Mouse (Mus musculus) embryonic facial prominence, embryonic 14.5 days (tissue): Measurements from ENCODE around the gene Ier5l. TPM values are rescaled to one million over a fixed set of nuclear protein-coding genes. Genes with fewer than 3 reads are reported as not detected.
A peak's percentile ranks its signal among the peaks of the same experiment; 100 is the strongest.

Experiments used
- ATAC-seq: fragments of 200-750 bp; cut with Nextera tagmentation; 2 replicates; pipeline ENCODE4 v1.8.0; 2017; ENCODE audit warnings: low read depth, moderate number of reproducible peaks, moderate TSS enrichment
- DNase-seq: peaks from one replicate; pipeline ENCODE4 v3.0.0-alpha.2; 2015; ENCODE audit warnings: low spot score
- H3K27ac ChIP-seq: fragments of 300-500 bp; sonication (generic); replicated peaks from 2 replicates; pipeline ENCODE4 v1.5.1; 2014; ENCODE audit warnings: low read depth, mild to moderate bottlenecking, low read length, moderate library complexity
- H3K27me3 ChIP-seq: fragments of 300-500 bp; sonication (generic); replicated peaks from 2 replicates; pipeline ENCODE4 v1.6.1; 2014; ENCODE audit warnings: low read length; ENCODE audit not compliant: control insufficient read depth, insufficient read depth
- H3K36me3 ChIP-seq: fragments of 300-500 bp; sonication (generic); 2 replicates; pipeline ENCODE4 v1.6.1; 2014; ENCODE audit warnings: low read length, mixed read lengths; ENCODE audit not compliant: control insufficient read depth, insufficient read depth
- H3K4me1 ChIP-seq: fragments of 300-500 bp; sonication (generic); 2 replicates; pipeline ENCODE4 v1.6.1; 2014; ENCODE audit warnings: antibody characterized with exemption, low read length; ENCODE audit not compliant: control insufficient read depth, insufficient read depth
- H3K4me2 ChIP-seq: fragments of 300-500 bp; sonication (generic); 2 replicates; pipeline ENCODE4 v1.6.1; 2014; ENCODE audit warnings: low read depth, mild to moderate bottlenecking, low read length, moderate library complexity, mixed read lengths
- H3K4me3 ChIP-seq: fragments of 300-500 bp; sonication (generic); 2 replicates; pipeline ENCODE4 v1.5.1; 2014; ENCODE audit warnings: low read depth, mild to moderate bottlenecking, low read length
- H3K9ac ChIP-seq: fragments of 300-500 bp; sonication (generic); 2 replicates; pipeline ENCODE4 v1.6.1; 2014; ENCODE audit warnings: low read depth, mild to moderate bottlenecking, low read length, moderate library complexity, mixed read lengths
- H3K9me3 ChIP-seq: fragments of 300-500 bp; sonication (generic); 2 replicates; pipeline ENCODE4 v1.6.1; 2016; ENCODE audit warnings: low read length; ENCODE audit not compliant: control insufficient read depth
- WGBS: fragments of 180-500 bp; shearing (Covaris S2); extraction: QIAGEN DNeasy Blood & Tissue Kit; methylation state at CpG from one replicate; pipeline ENCODE4 v1.1.7; 2014; 5-methylcytosine and 5-hydroxymethylcytosine counted together
- polyA plus RNA-seq: library from polyadenylated mRNA; unstranded; fragments of >200 nt; fragmentation: Nextera tagmentation; extraction: Ambion mirVana; gene quantifications from 2 replicates; pipeline ENCODE4 v1.2.1, GENCODE M21; 2014

Gene Ier5l
- polyA plus RNA-seq, 1 experiment from 2014 or later = 3.4 TPM

DNA sequence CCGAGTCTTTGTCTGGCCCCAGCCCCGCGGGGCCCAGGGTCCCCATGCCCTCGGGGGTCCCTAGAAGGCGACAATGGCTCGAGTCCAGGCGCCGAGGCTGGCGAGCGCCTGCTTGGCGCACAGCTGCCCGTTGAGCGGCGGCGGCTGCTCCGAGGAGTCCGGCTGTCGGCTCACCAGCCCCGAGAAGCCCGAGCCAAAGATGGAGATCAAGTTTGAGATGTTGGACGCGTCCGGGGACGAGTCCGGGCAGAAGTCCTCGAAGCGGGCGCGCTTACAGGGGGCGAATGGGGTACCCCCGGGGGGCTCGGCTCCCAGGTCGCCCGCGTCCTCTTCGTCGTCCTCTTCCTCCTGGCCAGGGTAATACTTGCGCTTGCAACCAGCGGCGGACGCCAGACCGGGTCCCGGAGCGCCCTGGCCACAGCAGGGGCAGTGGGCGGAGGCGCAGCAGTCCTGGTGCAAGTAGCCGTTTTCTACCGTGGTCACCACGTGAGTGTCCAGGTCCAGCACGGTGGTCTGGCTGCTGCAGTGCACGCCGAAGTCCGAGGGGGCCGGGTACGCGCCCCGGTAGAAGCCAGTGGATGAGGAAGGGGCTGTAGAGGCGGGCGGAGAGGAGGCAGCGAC lies 1.2 kb downstream of the Ier5l start:
- DNase-seq (peak; percentile 36), ATAC-seq (no peak)
- Histone ChIP-seq H3K36me3 (no peaks in the 10 kb centered on the region), H3K27ac (peak overlapping the region; percentile 98), H3K9me3 (no peaks in the 10 kb centered on the region), H3K4me1 (peaks cover 19% of the 10 kb centered on the region), H3K9ac (peak overlapping the region; percentile 98), H3K4me3 (peak overlapping the region; percentile 98), H3K27me3 (no peaks in the 10 kb centered on the region), H3K4me2 (peak overlapping the region; percentile 82)
- under 1% methylated on average over 43 of the region's 60 CpGs for WGBS

DNA sequence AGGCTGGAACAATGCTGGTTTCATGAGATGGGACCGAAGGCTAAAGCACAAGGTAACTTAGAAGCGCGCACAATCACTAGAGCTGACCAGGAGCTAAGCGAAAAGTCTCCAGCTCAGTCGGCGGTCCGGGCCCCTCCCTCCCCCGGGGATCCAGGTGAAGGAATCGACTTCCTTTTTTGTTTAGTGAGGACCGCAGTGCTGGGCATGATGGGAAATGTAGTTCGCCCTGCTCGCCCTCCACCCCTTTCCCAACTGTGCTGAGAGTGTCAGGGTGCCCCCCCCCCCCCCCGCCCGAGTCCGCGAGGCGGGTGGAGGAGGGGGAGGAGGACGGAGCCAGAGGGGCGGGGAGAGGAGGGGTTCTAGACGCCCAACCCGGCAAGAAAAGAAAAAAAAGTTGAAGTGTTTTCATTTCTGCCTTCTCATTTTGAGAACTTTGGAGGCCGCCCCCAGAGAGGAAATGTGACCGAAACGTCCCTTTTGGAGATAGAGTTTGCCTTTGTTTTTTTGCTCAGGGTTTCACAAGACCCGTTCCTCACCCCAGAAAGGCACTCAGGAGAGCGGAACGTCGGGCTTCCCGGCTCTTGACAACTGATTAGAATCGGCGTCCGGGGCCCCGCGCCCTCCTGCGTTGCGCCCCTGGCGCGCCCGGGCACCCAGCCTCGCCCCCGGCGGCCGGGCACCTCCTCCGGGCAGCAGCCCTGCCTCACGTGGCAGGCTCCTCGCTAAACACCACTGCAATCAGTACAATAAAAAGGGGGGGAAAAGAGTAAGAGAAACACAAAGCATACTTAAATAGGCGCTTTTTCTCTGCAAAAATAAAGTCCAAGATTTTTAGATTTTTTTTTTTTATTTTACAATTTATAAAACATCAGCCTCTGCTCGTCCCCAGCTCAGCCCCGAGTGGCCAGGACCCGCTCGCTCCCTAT lies 2.0 kb downstream of the Ier5l start:
- Histone ChIP-seq H3K4me1 (peaks cover 19% of the 10 kb centered on the region), H3K4me2 (peak overlapping the region; percentile 82), H3K27me3 (no peaks in the 10 kb centered on the region), H3K9ac (peak overlapping the region; percentile 98), H3K4me3 (peak overlapping the region; percentile 98), H3K36me3 (no peaks in the 10 kb centered on the region), H3K27ac (peak overlapping the region; percentile 98), H3K9me3 (no peaks in the 10 kb centered on the region)
- ATAC-seq (peak; percentile 45), DNase-seq (peak; percentile 97)
- WGBS = under 1% methylated on average over 45 of the region's 51 CpGs

DNA sequence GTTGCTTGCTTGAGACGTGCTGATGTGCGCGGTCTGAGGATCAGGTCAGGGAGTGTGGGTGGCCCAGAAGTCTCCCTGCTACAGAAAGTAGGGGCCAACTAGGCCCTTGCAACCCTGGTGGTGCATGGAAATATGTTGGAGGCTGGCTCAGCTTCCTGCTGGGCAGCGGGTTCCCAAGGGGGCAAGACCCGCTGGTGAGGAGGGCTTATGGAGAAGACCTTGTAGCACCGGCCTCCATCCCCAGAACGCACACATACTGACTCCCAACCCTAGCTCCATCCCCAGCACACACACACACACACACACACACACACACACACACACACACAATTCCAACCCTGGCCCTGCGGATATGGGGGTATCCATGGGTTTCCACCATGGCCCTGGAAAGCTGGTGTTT lies 3.0 kb downstream of the Ier5l start:
- Histone ChIP-seq H3K4me3 (peak overlapping the region; percentile 98), H3K36me3 (no peaks in the 10 kb centered on the region), H3K27me3 (no peaks in the 10 kb centered on the region), H3K4me1 (peaks cover 24% of the 10 kb centered on the region), H3K9me3 (no peaks in the 10 kb centered on the region), H3K27ac (peak overlapping the region; percentile 98), H3K9ac (peak overlapping the region; percentile 64), H3K4me2 (peak overlapping the region; percentile 82)
- DNase-seq (peak; percentile 33), ATAC-seq (no peak)
- 7% methylated on average over 8 of the region's 8 CpGs for WGBS

DNA sequence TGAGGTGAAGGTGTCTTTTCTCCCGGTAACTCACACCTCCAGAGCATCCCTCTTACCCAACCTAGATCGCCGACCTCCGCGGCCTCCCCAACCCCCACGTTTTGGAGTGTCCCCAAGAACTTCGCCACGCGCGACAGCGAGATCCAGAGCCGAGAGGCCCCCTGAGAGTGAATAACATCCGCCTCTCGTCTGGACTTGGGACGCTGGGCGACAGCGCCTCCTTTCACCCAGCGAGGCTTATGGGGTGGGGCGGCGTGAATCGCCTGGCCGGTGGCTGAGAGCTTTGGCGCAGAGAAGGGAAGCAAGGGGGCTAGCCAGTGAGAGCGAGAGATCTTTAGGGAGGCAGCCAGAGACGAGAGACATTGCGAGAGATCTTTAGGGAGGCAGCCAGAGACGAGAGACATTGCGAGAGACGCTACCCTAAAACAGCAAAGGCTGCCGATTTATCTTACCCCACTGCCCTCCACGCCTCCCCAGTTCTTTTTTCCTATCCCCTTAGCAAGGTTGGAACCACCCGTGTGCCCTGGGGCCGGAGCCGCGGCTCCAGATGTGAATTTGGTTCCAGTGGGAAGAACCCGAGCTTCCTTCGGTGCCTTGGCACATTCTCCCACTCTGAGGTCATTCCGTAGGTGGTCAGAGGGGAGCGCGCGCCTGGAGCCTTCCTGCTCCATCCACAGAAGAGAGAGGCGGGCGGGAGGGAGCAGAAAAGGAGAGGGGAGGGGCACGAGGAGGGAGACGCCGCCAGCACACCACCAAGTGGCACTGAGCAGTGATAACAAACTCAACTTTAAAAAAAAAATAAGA lies 3.7 kb downstream of the Ier5l start:
- Histone ChIP-seq H3K4me3 (peak overlapping the region; percentile 98), H3K9ac (peak overlapping the region; percentile 80), H3K9me3 (no peaks in the 10 kb centered on the region), H3K36me3 (no peaks in the 10 kb centered on the region), H3K4me1 (peaks cover 24% of the 10 kb centered on the region), H3K27ac (peak overlapping the region; percentile 98), H3K4me2 (peak overlapping the region; percentile 82), H3K27me3 (no peaks in the 10 kb centered on the region)
- under 1% methylated on average over 46 of the region's 46 CpGs for WGBS
- peak; percentile 90 for DNase-seq
- no peak for ATAC-seq

DNA sequence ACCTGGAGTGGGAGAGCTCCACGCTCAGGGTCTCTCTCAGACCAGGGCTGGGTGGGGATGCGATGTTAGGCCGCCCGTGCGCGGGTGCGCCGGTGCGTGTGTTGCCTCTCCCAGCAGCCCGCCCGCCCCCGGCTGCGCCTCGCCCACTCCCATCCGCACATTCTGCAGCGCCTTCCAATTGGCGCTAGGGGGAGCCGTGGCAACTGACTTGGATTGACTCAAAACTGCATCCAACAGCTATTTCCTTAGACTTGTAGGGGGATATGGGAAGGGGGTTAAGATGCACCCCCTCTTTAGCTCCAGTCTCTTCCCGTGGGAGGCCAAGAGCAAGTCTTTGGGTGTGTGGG lies 4.2 kb downstream of the Ier5l start:
- H3K9ac ChIP-seq = peak overlapping the region; percentile 80
- H3K27me3 ChIP-seq = no peaks in the 10 kb centered on the region
- H3K4me1 ChIP-seq = peaks cover 23% of the 10 kb centered on the region
- peak overlapping the region; percentile 98 for H3K27ac ChIP-seq
- H3K4me2 ChIP-seq = peak overlapping the region; percentile 82
- H3K4me3 ChIP-seq = peak overlapping the region; percentile 98
- ATAC-seq (peak; percentile 17), DNase-seq (peak; percentile 95)
- H3K36me3 ChIP-seq = no peaks in the 10 kb centered on the region
- WGBS = 0% methylated on average over 13 of the region's 19 CpGs
- no peaks in the 10 kb centered on the region for H3K9me3 ChIP-seq

DNA sequence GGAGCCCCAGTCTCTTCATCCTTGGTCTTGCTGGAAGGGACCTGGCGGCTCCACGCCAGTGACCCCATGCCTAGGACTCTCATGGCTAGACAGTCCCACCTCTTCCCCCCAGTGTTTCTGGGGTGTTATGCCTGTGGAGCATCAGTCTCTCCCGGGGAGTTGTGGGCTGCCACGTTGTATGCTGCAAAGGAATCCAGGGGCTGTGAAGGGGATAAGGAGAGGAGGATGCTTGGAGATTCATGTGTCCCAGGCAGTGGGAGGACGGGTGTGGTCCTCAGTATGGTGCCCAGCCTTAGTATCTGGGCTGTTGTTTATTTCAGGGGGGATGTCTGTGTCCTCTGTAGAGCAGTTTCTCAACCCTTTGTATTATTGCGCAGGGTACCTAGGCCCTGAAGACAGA lies 5.0 kb downstream of the Ier5l start:
- no peak overlapping the region for H3K27ac ChIP-seq
- no peaks in the 10 kb centered on the region for H3K9me3 ChIP-seq
- ATAC-seq (no peak), DNase-seq (no peak)
- peaks cover 19% of the 10 kb centered on the region for H3K4me1 ChIP-seq
- H3K27me3 ChIP-seq = no peaks in the 10 kb centered on the region
- H3K36me3 ChIP-seq = no peaks in the 10 kb centered on the region
- peak overlapping the region; percentile 80; the same call in 1 of the 2 replicates for H3K9ac ChIP-seq
- peak overlapping the region; percentile 82 for H3K4me2 ChIP-seq
- WGBS = 42% methylated on average over 6 of the region's 6 CpGs
- H3K4me3 ChIP-seq = peak overlapping the region; percentile 98; the same call in 1 of the 2 replicates

DNA sequence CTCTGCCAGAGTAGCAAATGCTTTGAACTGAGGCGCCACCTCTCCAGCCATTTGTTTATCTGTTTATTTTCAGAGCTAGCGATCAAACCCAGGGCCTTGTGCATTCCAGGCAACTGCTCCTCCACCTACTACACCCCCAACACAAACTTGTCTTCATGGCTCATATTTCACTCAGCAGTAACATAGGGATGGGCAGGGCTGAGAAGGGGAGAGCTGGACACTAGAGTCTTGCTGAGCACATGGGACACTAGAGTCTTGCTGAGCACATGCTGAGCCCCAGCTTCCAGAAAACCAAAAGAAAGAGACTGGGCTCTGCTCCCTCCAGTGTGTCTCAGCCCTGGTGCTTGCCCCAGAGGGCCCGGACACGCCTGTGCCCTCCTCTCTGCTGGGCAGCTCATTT lies 7.2 kb downstream of the Ier5l start:
- Histone ChIP-seq H3K27me3 (no peaks in the 10 kb centered on the region), H3K4me3 (no peak overlapping the region), H3K4me1 (peaks cover 30% of the 10 kb centered on the region), H3K36me3 (no peaks in the 10 kb centered on the region), H3K9me3 (no peaks in the 10 kb centered on the region), H3K27ac (no peak overlapping the region), H3K9ac (no peak overlapping the region), H3K4me2 (no peak overlapping the region)
- peak; percentile 54 for DNase-seq
- no peak for ATAC-seq
- WGBS = 49% methylated on average over 4 of the region's 4 CpGs

DNA sequence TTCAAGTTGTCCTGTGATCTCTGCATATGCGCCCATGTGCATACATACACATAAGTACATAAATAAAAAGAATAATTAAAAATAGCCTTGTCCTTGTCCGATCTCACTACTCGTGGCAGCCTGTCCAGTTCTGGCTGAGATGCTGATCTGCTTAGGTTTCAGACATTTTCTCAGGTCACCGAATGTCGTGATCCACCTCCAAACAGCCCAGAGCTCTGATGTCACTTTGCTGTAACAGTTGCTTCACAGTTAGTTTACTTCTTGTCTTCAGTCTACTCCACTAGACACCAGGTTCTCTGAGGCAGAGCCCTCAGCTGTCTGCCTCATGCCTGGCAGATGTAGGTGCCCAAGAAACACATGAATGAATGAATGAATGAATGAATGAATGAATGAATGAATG lies 9.6 kb downstream of the Ier5l start:
- Histone ChIP-seq H3K27me3 (no peaks in the 10 kb centered on the region), H3K27ac (peak overlapping the region; percentile 68), H3K4me3 (peak overlapping the region; percentile 25), H3K4me1 (peaks cover 22% of the 10 kb centered on the region), H3K36me3 (no peaks in the 10 kb centered on the region), H3K9me3 (no peaks in the 10 kb centered on the region), H3K9ac (peak overlapping the region; percentile 22; the same call in 1 of the 2 replicates), H3K4me2 (peak overlapping the region; percentile 52)
- DNase-seq (no peak), ATAC-seq (no peak)
- WGBS = 58% methylated on average over 5 of the region's 5 CpGs
